Mouse (Mus musculus): ENCODE measurements around the gene Eef1a2.

Gene Eef1a2

GRCm38 (mm10) chr2:181158471-181158870 lies 1.7 kb upstream of the Eef1a2 start:
- no peak for DNase-seq (ENCODE audit: low spot score)

- DNase-seq (ENCODE audit: low spot score): no peak
These were observed 995 bp upstream of the Eef1a2 start for GRCm38 (mm10) chr2:181157716-181158302.

GRCm38 (mm10) chr2:181157180-181157579 lies 366 bp upstream of the Eef1a2 start:
- no peak for DNase-seq (ENCODE audit: low spot score)

GRCm38 (mm10) chr2:181155801-181156200 lies 1.0 kb downstream of the Eef1a2 start:
- DNase-seq (ENCODE audit: low spot score): no peak

GRCm38 (mm10) chr2:181154831-181155415 lies 1.9 kb downstream of the Eef1a2 start:
- no peak for DNase-seq (ENCODE audit: low spot score)

- no peak for DNase-seq (ENCODE audit: low spot score)
These were observed 2.5 kb downstream of the Eef1a2 start for GRCm38 (mm10) chr2:181154361-181154760.

- DNase-seq (ENCODE audit: low spot score): peak; percentile 42
These were observed 3.0 kb downstream of the Eef1a2 start for GRCm38 (mm10) chr2:181153837-181154236.

- no peak for DNase-seq (ENCODE audit: low spot score)
These were observed 3.7 kb downstream of the Eef1a2 start for GRCm38 (mm10) chr2:181153131-181153530.

GRCm38 (mm10) chr2:181152701-181153100 lies 4.1 kb downstream of the Eef1a2 start:
- DNase-seq (ENCODE audit: low spot score): no peak

- DNase-seq (ENCODE audit: low spot score): no peak
These were observed 6.5 kb downstream of the Eef1a2 start for GRCm38 (mm10) chr2:181150281-181150680.

- DNase-seq (ENCODE audit: low spot score): no peak
These were observed 8.4 kb downstream of the Eef1a2 start for GRCm38 (mm10) chr2:181148318-181148955.

GRCm38 (mm10) chr2:181147546-181148317 lies 9.1 kb downstream of the Eef1a2 start:
- peak; percentile 54 for DNase-seq (ENCODE audit: low spot score)

- no peak for DNase-seq (ENCODE audit: low spot score)
These were observed 9.8 kb downstream of the Eef1a2 start for GRCm38 (mm10) chr2:181146976-181147545.

GRCm38 (mm10) chr2:181144675-181145074 lies 12.1 kb downstream of the Eef1a2 start:
- no peak for DNase-seq (ENCODE audit: low spot score)

GRCm38 (mm10) chr2:181143509-181144276 lies 13.1 kb downstream of the Eef1a2 start:
- no peak for DNase-seq (ENCODE audit: low spot score)

GRCm38 (mm10) chr2:181142703-181143135 lies 14.1 kb downstream of the Eef1a2 start:
- no peak for DNase-seq (ENCODE audit: low spot score)

GRCm38 (mm10) chr2:181139641-181140193 lies 17.1 kb downstream of the Eef1a2 start:
- DNase-seq (ENCODE audit: low spot score): no peak

- peak; percentile 86 for DNase-seq (ENCODE audit: low spot score)
These were observed 19.9 kb downstream of the Eef1a2 start for GRCm38 (mm10) chr2:181136934-181137333.

- no peak for DNase-seq (ENCODE audit: low spot score)
These were observed 21.4 kb downstream of the Eef1a2 start for GRCm38 (mm10) chr2:181135446-181135818.

- peak; percentile 39 for DNase-seq (ENCODE audit: low spot score)
These were observed 22.0 kb downstream of the Eef1a2 start, which contains the start of gene Kcnq2 for GRCm38 (mm10) chr2:181134591-181135445. Gene Kcnq2, minus strand, starts transcription at chr2:181135300.

All from embryo, embryonic 10 days (tissue).